Mouse (Mus musculus) heart, adult 2 months (tissue): Measurements from ENCODE around the gene Hspa12a.

Experiments
- CTCF ChIP-seq: fragments of 200-600 bp; IDR thresholded peaks from 2 replicates; pipeline ENCODE4 v1.8.1; 2022; ENCODE audit warnings: antibody characterized with exemption, mild to moderate bottlenecking, moderate library complexity
- EP300 ChIP-seq: fragments of 200-500 bp; IDR thresholded peaks from 2 replicates; pipeline ENCODE4 v1.6.1; 2011; ENCODE audit warnings: low read depth, low read length, control low read depth; ENCODE audit not compliant: insufficient read depth
- POLR2A ChIP-seq: fragments of 200-500 bp; IDR thresholded peaks from 2 replicates; pipeline ENCODE4 v1.6.1; 2011; ENCODE audit warnings: mild to moderate bottlenecking, low read depth, low read length, control low read depth; ENCODE audit not compliant: insufficient read depth

DNA sequence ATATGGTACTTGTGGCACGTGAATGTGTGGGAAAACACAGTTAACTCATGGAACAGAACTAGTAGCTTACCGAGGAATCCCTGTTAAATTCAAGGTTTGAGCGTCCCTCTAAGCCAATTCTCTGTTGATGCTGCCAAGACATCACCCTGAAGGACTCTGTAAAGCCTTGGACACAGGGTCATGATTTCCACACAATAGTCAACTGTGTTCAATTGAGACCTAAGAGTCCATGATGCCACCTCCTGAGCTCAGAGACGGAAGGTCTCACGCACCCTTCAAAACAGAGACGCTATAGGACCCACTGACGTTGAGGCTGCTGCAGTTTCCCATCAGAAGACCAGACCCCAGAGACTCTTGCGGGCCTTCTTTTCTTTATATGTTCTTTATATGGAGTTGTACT lies 30.7 kb upstream of the Hspa12a start:
- TF ChIP-seq POLR2A, result no peak
- no peak for TF ChIP-seq CTCF
- no peak for TF ChIP-seq EP300
